Mouse (Mus musculus) naive thymus-derived CD4-positive, alpha-beta T cell, adult 2 months (primary cell): Measurements from ENCODE around the gene Slain1.
A peak's percentile ranks its signal among the peaks of the same experiment; 100 is the strongest.

Source experiments
- DNase-seq: peaks from one replicate; pipeline ENCODE4 v3.0.0-alpha.2; 2011; ENCODE audit warnings: low read depth

Slain1 gene

GRCm38 (mm10) chr14:103649896-103650334 lies at the start of gene Slain1:
TSS of gene Slain1 (plus strand) at chr14:103650228.
- DNase-seq = peak; percentile 97

DNA sequence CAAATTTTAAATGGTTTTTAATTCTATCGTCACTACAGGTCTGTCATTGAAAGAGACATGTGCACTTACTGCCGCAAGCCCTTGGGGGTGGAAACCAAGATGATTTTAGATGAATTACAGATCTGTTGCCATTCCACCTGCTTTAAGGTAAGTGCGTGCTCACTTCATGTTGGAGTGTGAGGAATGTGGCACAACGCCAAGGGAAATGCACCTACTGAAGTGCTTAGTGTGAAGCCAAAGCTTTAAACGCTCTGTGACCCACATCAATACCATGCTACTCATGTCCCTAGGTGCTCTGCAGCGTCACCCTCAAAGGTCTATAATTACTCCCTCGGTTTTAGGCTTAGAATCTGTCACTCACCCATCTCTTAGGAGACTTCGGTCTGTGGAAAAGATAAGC lies 42.0 kb upstream of the Slain1 start:
- DNase-seq = no peak

GRCm38 (mm10) chr14:103613573-103614271 lies 36.3 kb upstream of the Slain1 start:
- DNase-seq = no peak

DNA sequence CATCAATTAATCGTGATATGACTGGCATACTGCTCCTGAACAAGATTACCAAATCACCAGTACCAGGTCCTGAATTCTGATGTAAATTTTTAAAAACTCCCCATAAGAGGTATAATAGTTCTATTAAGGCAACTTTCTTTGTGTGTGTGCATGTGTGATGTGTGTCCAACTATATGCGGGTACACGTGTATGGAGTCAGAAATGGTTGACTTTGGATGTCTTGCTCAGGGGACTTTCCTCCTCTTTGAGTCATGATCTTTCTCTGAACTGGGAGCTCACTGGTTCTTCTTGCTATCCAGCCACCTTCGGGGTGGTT lies 35.8 kb upstream of the Slain1 start:
- DNase-seq = no peak

- DNase-seq = no peak
These were observed 30.3 kb upstream of the Slain1 start for GRCm38 (mm10) chr14:103619756-103620155.

DNA sequence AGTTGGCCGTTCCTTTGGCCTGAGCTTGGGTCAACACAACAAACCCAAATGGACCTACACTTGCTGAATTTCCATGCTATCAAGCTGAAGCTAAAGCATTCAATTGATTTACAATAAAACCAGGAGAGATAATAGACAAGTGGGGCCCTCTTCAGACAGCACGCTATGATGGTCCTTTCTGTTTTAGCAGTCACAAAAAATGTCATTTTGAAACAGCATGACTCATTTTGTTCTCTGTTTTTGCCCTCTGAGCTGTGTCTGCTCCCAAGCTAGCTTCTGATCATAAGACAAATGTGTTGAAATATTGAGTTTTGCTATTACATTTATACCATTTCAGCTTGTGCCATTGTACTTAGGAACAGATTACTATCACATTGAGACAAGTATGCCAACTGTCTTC lies 28.8 kb upstream of the Slain1 start:
- DNase-seq = no peak

DNA sequence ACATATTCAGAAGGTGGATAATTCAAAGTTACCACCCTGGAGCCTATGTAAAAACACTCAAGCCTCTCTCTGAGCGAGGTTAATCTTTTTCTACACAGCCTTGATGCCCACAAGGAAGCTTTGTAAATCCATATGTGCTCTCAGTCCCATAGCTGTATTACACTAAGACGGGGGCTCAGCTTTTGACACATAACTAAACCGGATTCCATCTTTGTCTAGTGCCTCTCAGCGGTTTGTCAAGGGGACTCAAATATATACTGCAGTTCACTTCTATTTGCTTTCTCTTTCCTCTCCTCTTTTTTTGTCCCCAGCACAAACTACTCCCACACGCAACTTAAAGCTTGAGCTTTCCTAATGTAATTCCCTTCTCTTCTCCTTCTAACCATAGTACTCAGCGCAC lies 23.9 kb upstream of the Slain1 start:
- no peak for DNase-seq

- DNase-seq = no peak
These were observed 20.2 kb upstream of the Slain1 start for GRCm38 (mm10) chr14:103629639-103630364.

DNA sequence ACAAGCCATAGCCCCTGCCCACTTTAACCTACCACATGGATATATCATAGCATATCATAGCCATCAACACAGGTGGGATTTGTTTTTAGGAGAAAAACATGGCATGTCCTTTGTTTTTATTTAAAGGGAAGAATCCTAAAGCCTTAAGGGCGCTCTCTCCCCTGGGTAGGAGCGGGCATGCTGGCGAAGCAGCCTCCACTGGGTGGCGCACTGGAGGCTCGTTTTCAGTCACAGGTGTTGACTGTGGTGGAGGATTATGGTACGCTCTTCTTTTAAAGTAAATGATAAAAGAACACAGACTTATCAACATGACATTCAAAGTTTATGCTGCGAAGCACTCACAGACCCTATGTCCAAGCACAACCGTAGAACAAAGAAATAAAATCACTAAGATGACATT lies 19.5 kb upstream of the Slain1 start:
- peak; percentile 74 for DNase-seq

DNA sequence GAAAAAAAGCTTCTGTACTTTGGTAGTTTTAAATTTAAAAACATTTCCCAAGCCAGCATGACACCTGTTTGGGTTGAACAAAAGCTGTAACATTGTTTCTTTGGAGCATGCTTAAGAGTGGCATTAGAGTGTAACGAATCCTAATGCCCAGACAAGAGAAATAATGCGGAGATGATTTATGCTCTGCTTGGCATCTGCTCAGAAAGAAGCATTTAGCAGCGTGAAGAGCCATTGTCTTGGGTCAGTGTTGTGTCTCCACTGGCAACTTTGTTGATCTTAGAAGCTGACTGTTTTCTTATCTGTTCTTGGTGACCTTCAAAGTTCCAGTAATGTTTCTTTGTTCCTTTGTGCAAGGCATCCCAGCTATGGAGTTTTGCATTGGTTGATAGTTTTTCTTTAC lies 6.1 kb upstream of the Slain1 start:
- DNase-seq = no peak

DNA sequence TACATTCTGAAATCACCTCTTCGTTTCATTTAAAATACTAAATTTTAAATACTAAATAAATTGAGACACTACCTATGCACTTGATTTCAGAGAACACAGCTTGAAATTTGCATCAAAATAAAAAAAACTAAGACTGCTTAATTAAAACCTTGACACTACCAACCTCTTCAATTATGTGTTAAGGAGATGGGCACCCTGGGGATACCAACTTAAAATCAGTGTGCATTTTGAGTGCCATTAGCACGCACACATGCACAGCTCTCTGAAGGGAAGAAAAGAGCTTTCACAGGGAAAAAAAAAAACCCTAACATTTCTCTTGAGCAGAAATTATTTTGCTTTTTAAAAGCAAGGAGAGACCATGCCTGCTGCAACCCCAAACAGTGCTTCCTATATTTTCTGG lies 2.0 kb upstream of the Slain1 start:
- no peak for DNase-seq

DNA sequence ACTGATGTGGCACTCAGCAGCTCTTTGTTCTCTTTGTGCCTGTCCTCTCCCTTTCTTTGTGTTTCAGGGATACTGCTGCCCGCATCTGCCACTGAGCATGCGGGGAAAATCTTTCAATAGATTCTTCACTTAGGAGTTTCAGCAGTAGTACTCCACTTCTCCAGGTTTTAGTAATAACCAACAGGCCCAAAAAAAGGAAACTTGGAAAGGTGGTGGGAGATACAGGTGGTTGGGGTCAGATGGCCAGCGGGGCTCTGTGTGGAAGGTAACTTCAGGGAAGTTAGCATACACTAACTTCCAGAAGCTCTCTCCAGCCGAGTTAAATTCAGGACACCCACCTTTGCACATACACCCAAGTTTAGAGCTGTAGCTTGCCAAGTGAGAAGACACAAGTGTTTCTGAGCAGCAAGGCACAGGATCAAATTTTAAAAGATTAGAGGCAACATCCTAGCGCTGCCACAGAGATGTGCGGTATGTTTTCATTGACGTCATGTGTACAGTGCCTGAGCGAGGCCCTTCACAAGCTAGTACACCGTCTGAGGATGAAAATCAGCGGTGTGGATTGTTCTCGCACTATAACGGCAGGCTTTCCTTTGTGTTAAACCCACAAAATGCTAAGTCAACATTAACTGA lies 1.3 kb upstream of the Slain1 start:
- DNase-seq = peak; percentile 76

DNA sequence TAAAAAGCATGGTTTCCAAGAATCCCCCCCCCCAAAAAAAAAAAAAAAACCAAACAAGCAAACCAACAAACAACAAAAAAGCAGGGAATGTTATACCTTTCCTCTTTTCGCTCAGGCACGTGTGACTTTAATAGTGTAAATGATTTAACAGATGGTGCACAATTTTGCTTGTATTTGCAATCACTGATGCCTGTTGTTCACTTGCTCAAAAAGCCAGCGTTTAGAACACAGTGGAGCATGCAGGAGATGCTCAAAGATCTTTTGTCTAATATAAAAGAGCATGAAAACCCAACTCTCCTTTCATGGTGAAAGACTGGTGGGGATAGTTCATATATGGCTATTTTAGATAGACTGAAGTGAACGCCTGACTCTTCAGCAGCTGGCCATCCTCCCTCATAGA lies 726 bp upstream of the Slain1 start:
- DNase-seq = no peak

- peak; percentile 88 for DNase-seq
These were observed 529 bp downstream of the Slain1 start for GRCm38 (mm10) chr14:103650413-103651101.

DNA sequence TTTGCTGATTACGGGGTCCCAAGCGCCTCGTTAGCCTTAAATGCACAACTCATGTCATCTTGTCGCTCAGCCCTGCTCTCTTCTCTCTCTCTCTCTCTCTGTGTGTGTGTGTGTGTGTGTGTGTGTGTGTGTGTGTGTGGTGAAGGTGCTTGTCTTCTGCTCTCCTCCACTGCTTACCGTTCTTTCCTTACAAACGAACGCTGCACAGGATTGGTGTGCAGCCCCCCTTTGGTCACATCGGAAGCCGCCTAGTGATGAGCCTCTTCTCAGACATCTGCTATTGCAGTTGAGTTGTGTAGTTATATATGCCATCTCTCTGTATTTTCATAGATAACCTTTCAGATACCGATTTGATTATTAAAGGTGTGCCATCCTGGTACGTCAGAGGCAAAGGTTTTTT lies 1.1 kb downstream of the Slain1 start:
- no peak for DNase-seq

DNA sequence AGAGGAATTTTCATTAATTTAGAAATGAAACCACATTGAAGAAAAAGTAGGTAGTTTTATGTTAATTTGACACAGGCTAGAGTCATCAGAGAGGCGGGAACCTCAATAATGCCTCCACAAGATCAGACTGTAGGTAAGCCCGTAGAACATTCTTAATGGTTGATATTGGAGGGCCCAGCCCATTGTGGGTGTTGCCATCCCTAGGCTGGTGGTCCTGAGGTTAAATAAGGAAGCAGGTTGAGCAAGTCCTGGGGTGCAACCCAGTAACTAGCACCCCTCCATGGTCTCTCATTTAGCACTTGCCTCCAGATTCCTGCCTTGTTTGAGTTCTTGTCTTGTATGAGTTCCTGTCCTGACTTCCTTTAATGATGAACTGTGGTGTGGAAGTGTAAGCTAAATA lies 1.5 kb downstream of the Slain1 start:
- DNase-seq = peak; percentile 43

DNA sequence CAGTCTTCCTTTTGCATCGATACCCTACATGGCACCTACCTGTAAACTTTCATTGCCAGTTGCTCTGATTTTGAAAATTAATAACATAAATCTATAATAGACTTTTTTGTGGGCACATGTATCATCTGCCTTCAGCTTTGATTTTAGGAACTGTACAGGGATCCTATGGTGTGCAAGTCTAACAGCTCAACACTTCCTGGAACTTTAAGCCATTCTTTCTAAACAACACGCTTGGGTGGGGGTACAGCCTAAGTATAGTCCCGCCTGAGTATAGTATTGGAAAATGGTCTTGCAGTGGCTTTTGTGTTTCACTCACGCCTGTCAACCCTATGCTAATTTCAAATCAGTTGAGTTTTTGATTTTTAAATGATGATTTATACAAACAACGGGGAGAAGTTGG lies 2.5 kb downstream of the Slain1 start:
- no peak for DNase-seq

DNA sequence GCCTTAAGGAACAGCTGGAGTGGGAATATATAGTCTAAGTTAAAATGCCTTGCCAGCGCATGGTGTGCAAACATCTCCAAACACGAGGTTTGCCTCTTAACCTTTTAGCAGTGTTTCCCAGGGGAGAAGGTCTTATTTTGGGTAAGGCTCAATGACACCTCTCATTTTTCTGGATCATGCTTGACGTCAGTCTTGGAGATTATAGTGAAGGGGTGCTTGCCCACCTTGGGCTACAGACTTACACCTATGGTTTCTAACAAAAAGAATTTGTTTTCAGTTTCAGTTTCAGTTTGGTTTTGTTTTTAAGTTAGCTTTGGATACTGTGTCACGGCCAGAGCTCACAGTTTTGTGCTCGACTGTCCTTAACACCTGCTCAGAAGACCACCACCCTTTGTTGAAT lies 3.8 kb downstream of the Slain1 start:
- peak; percentile 77 for DNase-seq

GRCm38 (mm10) chr14:103655448-103655847 lies 5.4 kb downstream of the Slain1 start:
- DNase-seq = no peak

DNA sequence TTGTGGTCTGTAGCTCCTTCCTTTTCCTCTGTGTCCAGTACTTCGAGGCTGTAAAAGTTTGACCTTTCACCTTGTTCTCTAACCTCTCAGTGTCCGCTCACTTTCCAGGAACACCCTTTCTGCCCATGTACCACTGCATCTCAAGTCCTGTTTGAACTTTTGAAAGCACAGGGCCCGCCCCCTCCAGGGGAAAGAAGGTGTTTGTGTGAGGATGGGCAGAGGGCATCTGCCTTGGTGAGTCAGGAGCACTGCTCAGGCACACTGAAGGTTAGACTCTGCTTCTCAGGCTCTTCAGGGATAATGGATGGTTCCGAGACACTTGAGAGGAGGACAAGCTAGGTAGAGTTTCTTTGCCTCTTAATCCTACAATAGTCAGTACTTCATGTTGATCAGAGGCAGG lies 7.8 kb downstream of the Slain1 start:
- DNase-seq = no peak

DNA sequence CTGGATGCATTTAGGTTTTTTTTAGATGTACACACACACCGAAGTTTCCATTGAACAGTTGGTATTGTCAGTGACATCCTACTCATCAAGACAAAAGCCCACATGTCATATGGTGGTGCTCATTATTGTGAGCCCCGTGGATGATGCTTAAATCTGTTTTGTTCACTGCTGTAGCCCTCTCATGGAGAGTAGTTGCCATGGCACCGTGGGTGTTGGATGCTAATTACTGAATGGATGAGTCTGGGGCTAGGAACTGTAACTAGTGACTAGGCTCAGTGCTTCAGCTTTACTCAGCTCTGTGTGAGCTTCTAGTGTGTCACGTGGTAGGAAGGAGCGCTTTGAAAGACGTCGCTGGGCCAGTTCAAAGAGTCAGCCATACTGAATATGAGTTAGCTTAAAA lies 13.0 kb downstream of the Slain1 start:
- DNase-seq = peak; percentile 57

DNA sequence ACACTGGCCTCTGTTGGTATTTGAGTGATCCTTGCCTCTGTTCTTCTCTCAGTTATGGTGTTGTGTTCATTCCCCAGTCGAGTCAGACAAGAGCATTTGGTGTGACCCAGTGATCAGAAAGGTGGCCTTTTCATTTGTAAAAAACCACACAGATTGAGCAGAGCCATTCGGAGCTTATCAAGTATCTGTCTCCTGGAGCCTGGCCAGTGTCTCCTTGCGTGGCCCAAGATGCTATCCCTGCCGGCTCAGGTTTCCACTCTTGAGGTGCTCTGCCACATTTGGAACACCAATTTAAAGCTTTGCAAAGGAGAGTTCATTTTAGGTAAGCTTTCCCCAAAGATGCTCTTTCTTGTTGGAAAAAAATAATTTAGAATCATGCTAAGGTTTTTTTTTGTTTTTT lies 14.4 kb downstream of the Slain1 start:
- DNase-seq = no peak
